Mouse (Mus musculus) spleen, postnatal 14 days (tissue): ENCODE measurements around the gene Dao.

Experiments
- DNase-seq, 2 experiments: peaks; one replicate each; pipeline ENCODE4 v3.0.0; 2021 to 2022; ENCODE audit warnings: low spot score in 2 of 2

Gene Dao

DNA sequence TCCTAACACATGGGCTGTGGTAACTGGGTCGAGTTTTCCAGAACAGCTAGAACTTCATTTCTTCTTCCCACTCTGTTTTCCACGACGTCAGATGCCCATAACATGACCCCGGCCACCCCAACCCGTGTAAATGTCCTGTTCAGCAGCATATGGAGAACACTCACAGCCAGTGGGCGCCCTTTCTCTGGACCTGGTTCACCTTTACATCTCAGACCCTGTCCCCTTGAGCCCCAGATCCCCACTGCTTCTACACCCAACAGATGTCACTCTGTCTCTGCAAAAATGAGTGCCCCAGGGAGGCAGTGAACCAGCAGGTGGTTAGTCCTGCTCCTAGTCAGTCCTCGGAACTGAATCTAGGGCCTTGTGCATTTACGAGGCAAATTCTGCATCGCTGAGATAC lies 64.5 kb downstream of the Dao start:
- DNase-seq, result no peak

DNA sequence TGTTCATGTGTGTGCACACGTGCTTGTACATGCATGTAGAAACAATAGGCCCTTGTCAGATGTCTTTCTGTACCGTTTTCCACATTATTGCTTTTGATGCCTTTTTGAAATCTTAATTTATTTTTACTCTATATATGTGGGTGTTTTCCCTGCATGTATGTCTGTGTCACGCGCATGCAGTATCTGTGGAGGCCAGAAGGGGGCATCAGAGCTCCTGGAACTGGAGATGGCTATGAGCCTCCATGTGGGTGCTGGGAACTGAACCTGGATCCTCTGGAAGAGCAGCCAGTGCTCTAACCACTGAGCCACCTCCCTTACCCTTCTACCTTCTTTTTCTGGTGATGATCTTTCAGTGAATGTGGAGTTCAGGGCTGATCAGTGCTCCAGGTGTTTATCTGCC lies 67.4 kb downstream of the Dao start:
- DNase-seq, result no peak

GRCm38 (mm10) chr5:114072262-114072661 lies 68.8 kb downstream of the Dao start:
- no peak for DNase-seq
